Mouse (Mus musculus): ENCODE measurements around the gene Olfr251. TPM values are rescaled to one million over a fixed set of nuclear protein-coding genes. Genes with fewer than 3 reads are reported as not detected.

Olfr251 gene
- not detected in 2 replicates for polyA plus RNA-seq (2012; rRNA removed; ENCODE audit: low replicate concordance)

GRCm38 (mm10) chr9:38376786-38377185 is at the start of gene Olfr251:
TSS of gene Olfr251 (plus strand) at chr9:38377086.

GRCm38 (mm10) chr9:38328760-38329159 is 48.1 kb upstream of the Olfr251 start, which contains the start of gene Olfr25:
TSS of gene Olfr25 (plus strand) at chr9:38329060.

GRCm38 (mm10) chr9:38348111-38348510 is 28.8 kb upstream of the Olfr251 start, which contains the start of gene Olfr898:
TSS of gene Olfr898 (plus strand) at chr9:38348411.

GRCm38 (mm10) chr9:38366596-38366995 is 10.3 kb upstream of the Olfr251 start, which contains the start of gene Olfr250:
TSS of gene Olfr250 (plus strand) at chr9:38366896.

GRCm38 (mm10) chr9:38401398-38401797 is 24.5 kb downstream of the Olfr251 start, which contains the start of gene Olfr147:
TSS of gene Olfr147 (plus strand) at chr9:38401698.

GRCm38 (mm10) chr9:38429155-38429554 is 52.3 kb downstream of the Olfr251 start, which contains the start of gene Olfr901:
TSS of gene Olfr901 (plus strand) at chr9:38429455.

Other genes starting within 250 kb of the Olfr251 start
- not detected in 2 replicates for gene Olfr890, start 234.6 kb upstream of the Olfr251 start, polyA plus RNA-seq (2012; rRNA removed; ENCODE audit: low replicate concordance)
- not detected in 2 replicates for gene Olfr891, start 196.3 kb upstream of the Olfr251 start, polyA plus RNA-seq (2012; rRNA removed; ENCODE audit: low replicate concordance)
- gene Olfr893, start 168.7 kb upstream of the Olfr251 start, polyA plus RNA-seq (2012; rRNA removed; ENCODE audit: low replicate concordance): not detected in 2 replicates
- not detected in 2 replicates for gene Olfr894, start 159.0 kb upstream of the Olfr251 start, polyA plus RNA-seq (2012; rRNA removed; ENCODE audit: low replicate concordance)
- gene Olfr143, start 124.3 kb upstream of the Olfr251 start, polyA plus RNA-seq (2012; rRNA removed; ENCODE audit: low replicate concordance): not detected in 2 replicates
- gene Olfr895, start 109.2 kb upstream of the Olfr251 start, polyA plus RNA-seq (2012; rRNA removed; ENCODE audit: low replicate concordance): not detected in 2 replicates
- gene Olfr896-ps1, start 86.0 kb upstream of the Olfr251 start, polyA plus RNA-seq (2012; rRNA removed; ENCODE audit: low replicate concordance): not detected in 2 replicates
- gene Olfr25, start 48.0 kb upstream of the Olfr251 start, polyA plus RNA-seq (2012; rRNA removed; ENCODE audit: low replicate concordance): not detected in 2 replicates
- not detected in 2 replicates for gene Olfr898, start 28.7 kb upstream of the Olfr251 start, polyA plus RNA-seq (2012; rRNA removed; ENCODE audit: low replicate concordance)
- gene Olfr250, start 10.2 kb upstream of the Olfr251 start, polyA plus RNA-seq (2012; rRNA removed; ENCODE audit: low replicate concordance): not detected in 2 replicates
- not detected in 2 replicates for gene Olfr147, start 24.6 kb downstream of the Olfr251 start, polyA plus RNA-seq (2012; rRNA removed; ENCODE audit: low replicate concordance)
- not detected in 2 replicates for gene Olfr901, start 52.4 kb downstream of the Olfr251 start, polyA plus RNA-seq (2012; rRNA removed; ENCODE audit: low replicate concordance)
- not detected in 2 replicates for gene Olfr902, start 70.6 kb downstream of the Olfr251 start, polyA plus RNA-seq (2012; rRNA removed; ENCODE audit: low replicate concordance)
- gene Olfr904, start 86.1 kb downstream of the Olfr251 start, polyA plus RNA-seq (2012; rRNA removed; ENCODE audit: low replicate concordance): not detected in 2 replicates
- not detected in 2 replicates for gene Olfr905, start 94.0 kb downstream of the Olfr251 start, polyA plus RNA-seq (2012; rRNA removed; ENCODE audit: low replicate concordance)
- gene Olfr906, start 110.0 kb downstream of the Olfr251 start, polyA plus RNA-seq (2012; rRNA removed; ENCODE audit: low replicate concordance): not detected in 2 replicates
- gene Olfr907, start 118.7 kb downstream of the Olfr251 start, polyA plus RNA-seq (2012; rRNA removed; ENCODE audit: low replicate concordance): not detected in 2 replicates
- gene Olfr911-ps1, start 144.5 kb downstream of the Olfr251 start, polyA plus RNA-seq (2012; rRNA removed; ENCODE audit: low replicate concordance): not detected in 2 replicates
- not detected in 2 replicates for gene Olfr910, start 160.8 kb downstream of the Olfr251 start, polyA plus RNA-seq (2012; rRNA removed; ENCODE audit: low replicate concordance)
- gene Olfr912, start 203.1 kb downstream of the Olfr251 start, polyA plus RNA-seq (2012; rRNA removed; ENCODE audit: low replicate concordance): not detected in 2 replicates
- gene Olfr913, start 215.7 kb downstream of the Olfr251 start, polyA plus RNA-seq (2012; rRNA removed; ENCODE audit: low replicate concordance): not detected in 2 replicates
- gene Olfr914, start 228.0 kb downstream of the Olfr251 start, polyA plus RNA-seq (2012; rRNA removed; ENCODE audit: low replicate concordance): not detected in 2 replicates